Mouse (Mus musculus): ENCODE measurements around the gene Klc2. TPM values are rescaled to one million over a fixed set of nuclear protein-coding genes. Genes with fewer than 3 reads are reported as not detected.
"Not testable (repeated sequence)": the region's sequence is repeated elsewhere in the genome, so short reads cannot be mapped to it uniquely, and the experiment has no call there.

The Klc2 gene
- 76.9 and 90.2 TPM in 2 replicates for polyA plus RNA-seq (2015; fragmentation: Nextera tagmentation; extraction: Ambion mirVana)

GRCm38 (mm10) chr19:5118384-5118698 lies at the start of gene Klc2:
Klc2 (minus strand) TSS chr19:5118560.
- H3K27me3 ChIP-seq = no peaks in the 10 kb centered on the region
- H3K4me1 ChIP-seq (replicated peaks) = peaks cover 24% of the 10 kb centered on the region
- H3K36me3 ChIP-seq = peaks cover 7% of the 10 kb centered on the region
- WGBS = under 1% methylated on average over 18 of the region's 18 CpGs
- no peaks in the 10 kb centered on the region for H3K9me3 ChIP-seq
- H3K4me2 ChIP-seq = peak within 1 kb of the TSS; percentile 82
- peak within 1 kb of the TSS; percentile 88 for H3K9ac ChIP-seq
- peak within 1 kb of the TSS; percentile 94 for H3K4me3 ChIP-seq
- H3K27ac ChIP-seq (replicated peaks) = peak within 1 kb of the TSS; percentile 95
- ATAC-seq (ENCODE audit: low FRiP score, low read depth) = peak; percentile 88; the same call in 1 of the 2 replicates

GRCm38 (mm10) chr19:5167477-5167876 lies 49.1 kb upstream of the Klc2 start:
- H3K9ac ChIP-seq = no peak overlapping the region
- no peak for ATAC-seq (ENCODE audit: low FRiP score, low read depth)
- WGBS = 88% methylated on average over 4 of the region's 4 CpGs
- no peaks in the 10 kb centered on the region for H3K4me1 ChIP-seq (replicated peaks)
- no peaks in the 10 kb centered on the region for H3K27me3 ChIP-seq
- H3K36me3 ChIP-seq = no peaks in the 10 kb centered on the region
- no peak overlapping the region for H3K4me3 ChIP-seq
- H3K27ac ChIP-seq (replicated peaks) = no peak overlapping the region
- no peak overlapping the region for H3K4me2 ChIP-seq
- H3K9me3 ChIP-seq = no peaks in the 10 kb centered on the region

- Histone ChIP-seq H3K27ac (replicated peaks) (no peak overlapping the region), H3K36me3 (0 out of 2 replicates have a peak, but pooled peaks cover 9% of the 10 kb centered on the region), H3K4me2 (no peak overlapping the region), H3K9me3 (no peaks in the 10 kb centered on the region), H3K27me3 (no peaks in the 10 kb centered on the region), H3K4me3 (no peak overlapping the region), H3K4me1 (replicated peaks) (no peaks in the 10 kb centered on the region), H3K9ac (no peak overlapping the region)
- ATAC-seq (ENCODE audit: low FRiP score, low read depth) = no peak
- WGBS = 66% methylated on average over 2 of the region's 2 CpGs
Observed at GRCm38 (mm10) chr19:5164380-5164779, 46.0 kb upstream of the Klc2 start.

- Histone ChIP-seq H3K4me3 (no peak overlapping the region), H3K36me3 (0 out of 2 replicates have a peak, but pooled peaks cover 11% of the 10 kb centered on the region), H3K27me3 (no peaks in the 10 kb centered on the region), H3K27ac (replicated peaks) (no peak overlapping the region), H3K4me1 (replicated peaks) (no peaks in the 10 kb centered on the region), H3K9me3 (no peaks in the 10 kb centered on the region), H3K9ac (no peak overlapping the region), H3K4me2 (no peak overlapping the region)
- ATAC-seq (ENCODE audit: low FRiP score, low read depth) = no peak
- 95% methylated on average over 3 of the region's 3 CpGs for WGBS
Observed at GRCm38 (mm10) chr19:5161913-5162312, 43.6 kb upstream of the Klc2 start.

GRCm38 (mm10) chr19:5152261-5152660 lies 33.9 kb upstream of the Klc2 start:
- Histone ChIP-seq H3K27me3 (no peaks in the 10 kb centered on the region), H3K9ac (no peak overlapping the region), H3K4me2 (no peak overlapping the region), H3K9me3 (no peaks in the 10 kb centered on the region), H3K36me3 (peaks cover 33% of the 10 kb centered on the region), H3K4me1 (replicated peaks) (0 out of 2 replicates have a peak, but pooled peaks cover 4% of the 10 kb centered on the region), H3K4me3 (no peak overlapping the region), H3K27ac (replicated peaks) (peak overlapping the region; percentile 47; the same call in 1 of the 2 replicates)
- 93% methylated on average over 6 of the region's 6 CpGs for WGBS
- ATAC-seq (ENCODE audit: low FRiP score, low read depth) = no peak

GRCm38 (mm10) chr19:5151741-5152140 lies 33.4 kb upstream of the Klc2 start:
- H3K4me3 ChIP-seq = no peak overlapping the region
- peak overlapping the region; percentile 47 for H3K27ac ChIP-seq (replicated peaks)
- 0 out of 2 replicates have a peak, but pooled peaks cover 4% of the 10 kb centered on the region for H3K4me1 ChIP-seq (replicated peaks)
- H3K4me2 ChIP-seq = no peak overlapping the region
- ATAC-seq (ENCODE audit: low FRiP score, low read depth) = no peak
- H3K9ac ChIP-seq = no peak overlapping the region
- H3K9me3 ChIP-seq = no peaks in the 10 kb centered on the region
- WGBS = 76% methylated on average over 5 of the region's 5 CpGs
- no peaks in the 10 kb centered on the region for H3K27me3 ChIP-seq
- H3K36me3 ChIP-seq = peaks cover 33% of the 10 kb centered on the region

- H3K9me3 ChIP-seq = no peaks in the 10 kb centered on the region
- no peak overlapping the region for H3K4me2 ChIP-seq
- H3K4me1 ChIP-seq (replicated peaks) = 0 out of 2 replicates have a peak, but pooled peaks cover 4% of the 10 kb centered on the region
- H3K4me3 ChIP-seq = no peak overlapping the region
- 31% methylated on average over 3 of the region's 3 CpGs for WGBS
- H3K36me3 ChIP-seq = peaks cover 36% of the 10 kb centered on the region
- ATAC-seq (ENCODE audit: low FRiP score, low read depth) = peak; percentile 61
- no peaks in the 10 kb centered on the region for H3K27me3 ChIP-seq
- H3K27ac ChIP-seq (replicated peaks) = peak overlapping the region; percentile 47
- H3K9ac ChIP-seq = no peak overlapping the region
Observed at GRCm38 (mm10) chr19:5151331-5151730, 33.0 kb upstream of the Klc2 start.

- Histone ChIP-seq H3K4me3 (no peak overlapping the region), H3K4me1 (replicated peaks) (0 out of 2 replicates have a peak, but pooled peaks cover 4% of the 10 kb centered on the region), H3K9ac (no peak overlapping the region), H3K27ac (replicated peaks) (no peak overlapping the region), H3K4me2 (no peak overlapping the region), H3K36me3 (peaks cover 41% of the 10 kb centered on the region), H3K27me3 (no peaks in the 10 kb centered on the region), H3K9me3 (no peaks in the 10 kb centered on the region)
- 90% methylated on average over 6 of the region's 6 CpGs for WGBS
- no peak for ATAC-seq (ENCODE audit: low FRiP score, low read depth)
Observed at GRCm38 (mm10) chr19:5150358-5150757, 32.0 kb upstream of the Klc2 start.

- H3K9me3 ChIP-seq; H3K27me3 ChIP-seq; H3K4me2 ChIP-seq; H3K9ac ChIP-seq; H3K4me1 ChIP-seq (replicated peaks); H3K4me3 ChIP-seq; ATAC-seq (ENCODE audit: low FRiP score, low read depth); H3K27ac ChIP-seq (replicated peaks): not testable (repeated sequence)
- 80% methylated on average over 4 of the region's 6 CpGs for WGBS
- H3K36me3 ChIP-seq = peaks cover 49% of the 10 kb centered on the region
Observed at GRCm38 (mm10) chr19:5149041-5149440, 30.7 kb upstream of the Klc2 start.

- WGBS = 2% methylated on average over 2 of the region's 2 CpGs
- H3K36me3 ChIP-seq = peaks cover 60% of the 10 kb centered on the region
- ATAC-seq (ENCODE audit: low FRiP score, low read depth) = peak; percentile 42; the same call in 1 of the 2 replicates
Observed at GRCm38 (mm10) chr19:5139640-5140039, 21.3 kb upstream of the Klc2 start.

GRCm38 (mm10) chr19:5131237-5131636 lies 12.9 kb upstream of the Klc2 start:
- 79% methylated on average over 4 of the region's 4 CpGs for WGBS
- H3K4me3 ChIP-seq = no peak overlapping the region
- H3K4me2 ChIP-seq = no peak overlapping the region
- H3K9ac ChIP-seq = no peak overlapping the region
- no peaks in the 10 kb centered on the region for H3K9me3 ChIP-seq
- H3K27me3 ChIP-seq = no peaks in the 10 kb centered on the region
- peaks cover 28% of the 10 kb centered on the region for H3K36me3 ChIP-seq
- H3K27ac ChIP-seq (replicated peaks) = no peak overlapping the region
- no peak for ATAC-seq (ENCODE audit: low FRiP score, low read depth)
- H3K4me1 ChIP-seq (replicated peaks) = no peaks in the 10 kb centered on the region

More at GRCm38 (mm10) chr19:5139640-5140039, 21.3 kb upstream of the Klc2 start:
- H3K9ac ChIP-seq = no peak overlapping the region
- H3K4me2 ChIP-seq = no peak overlapping the region
- no peak overlapping the region for H3K27ac ChIP-seq (replicated peaks)
- no peak overlapping the region for H3K4me3 ChIP-seq
- H3K9me3 ChIP-seq = no peaks in the 10 kb centered on the region
- H3K4me1 ChIP-seq (replicated peaks) = no peaks in the 10 kb centered on the region
- no peaks in the 10 kb centered on the region for H3K27me3 ChIP-seq

GRCm38 (mm10) chr19:5129770-5130169 lies 11.4 kb upstream of the Klc2 start:
- Histone ChIP-seq H3K4me1 (replicated peaks) (no peaks in the 10 kb centered on the region), H3K27me3 (no peaks in the 10 kb centered on the region), H3K27ac (replicated peaks) (no peak overlapping the region), H3K9ac (no peak overlapping the region), H3K36me3 (peaks cover 15% of the 10 kb centered on the region), H3K4me3 (no peak overlapping the region), H3K4me2 (no peak overlapping the region), H3K9me3 (no peaks in the 10 kb centered on the region)
- no peak for ATAC-seq (ENCODE audit: low FRiP score, low read depth)
- WGBS = 35% methylated on average over 1 of the region's 1 CpGs

GRCm38 (mm10) chr19:5124055-5124614 lies 5.8 kb upstream of the Klc2 start:
- H3K36me3 ChIP-seq = no peaks in the 10 kb centered on the region
- no peak overlapping the region for H3K9ac ChIP-seq
- H3K9me3 ChIP-seq = no peaks in the 10 kb centered on the region
- WGBS = 72% methylated on average over 7 of the region's 7 CpGs
- no peaks in the 10 kb centered on the region for H3K27me3 ChIP-seq
- H3K4me1 ChIP-seq (replicated peaks) = peaks cover 2% of the 10 kb centered on the region
- no peak overlapping the region for H3K27ac ChIP-seq (replicated peaks)
- H3K4me2 ChIP-seq = no peak overlapping the region
- no peak for ATAC-seq (ENCODE audit: low FRiP score, low read depth)
- H3K4me3 ChIP-seq = no peak overlapping the region

Measured in hindbrain, embryonic 15.5 days (tissue).